Mouse (Mus musculus): ENCODE measurements around the gene Cavin1.

DNA sequence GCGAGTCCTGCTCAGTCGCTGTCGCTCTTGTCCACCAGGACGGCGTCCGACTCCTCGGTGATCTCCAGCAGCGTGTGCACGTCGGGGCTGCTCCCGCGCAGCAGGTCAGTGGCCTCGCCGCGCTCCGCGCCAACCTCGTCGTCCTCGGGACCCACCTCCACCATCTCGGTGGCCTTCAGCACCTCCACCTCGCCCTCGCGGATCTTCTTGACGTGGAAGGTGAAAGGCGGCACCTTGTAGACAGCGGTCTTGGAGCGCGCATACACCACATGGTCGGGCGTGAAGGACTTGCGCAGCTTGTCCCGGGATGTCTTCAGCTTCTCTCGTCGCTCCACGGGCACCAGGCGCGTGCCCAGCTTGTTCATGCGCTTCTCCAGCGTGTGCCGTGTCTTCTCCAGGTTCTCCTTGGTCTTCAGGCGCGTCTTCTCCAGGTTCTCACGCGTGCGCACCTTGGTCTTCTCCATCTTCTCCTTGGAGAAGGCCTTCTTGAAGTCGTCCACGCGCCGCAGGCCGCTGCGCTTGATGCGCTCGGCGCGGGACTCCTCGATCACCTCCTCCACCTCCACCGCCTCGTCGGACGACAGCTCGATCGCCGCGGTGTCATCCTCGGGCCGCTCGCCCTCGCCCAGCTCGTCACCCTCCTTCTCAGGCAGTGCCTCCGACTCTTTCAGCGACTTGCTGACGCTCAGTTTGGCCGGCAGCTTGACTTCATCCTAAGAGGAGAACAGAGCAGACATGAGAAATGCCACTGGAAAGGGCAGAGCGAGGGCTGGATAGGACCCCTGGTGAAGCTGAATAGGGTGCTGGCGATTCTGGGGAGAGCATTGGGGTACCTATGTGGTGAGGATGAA, 11.8 kb downstream of the Cavin1 start:
- TF ChIP-seq EP300 (IDR thresholded peaks at IDR 0.05) (no peak), CTCF (IDR thresholded peaks at IDR 0.05) (no peak)
